Mouse (Mus musculus) heart, embryonic 16.5 days (tissue): Measurements from ENCODE around the gene Gm21312. TPM values are rescaled to one million over a fixed set of nuclear protein-coding genes. Genes with fewer than 3 reads are reported as not detected.

Experiments used
- ATAC-seq: fragments of 200-750 bp; cut with Nextera tagmentation; replicated peaks from 2 replicates; pipeline ENCODE4 v1.8.0; 2017; ENCODE audit warnings: moderate number of reproducible peaks; ENCODE audit not compliant: insufficient read depth, low FRiP score; ENCODE audit errors: extremely low read depth
- H3K27ac ChIP-seq: fragments of 300-500 bp; sonication (generic); 2 replicates; pipeline ENCODE4 v1.5.1; 2014; ENCODE audit warnings: mild to moderate bottlenecking, low read length, control low read depth, moderate library complexity
- H3K27me3 ChIP-seq: fragments of 300-500 bp; sonication (generic); 2 replicates; pipeline ENCODE4 v1.6.1; 2014; ENCODE audit warnings: low read length, mixed read lengths; ENCODE audit not compliant: control insufficient read depth, insufficient read depth
- H3K36me3 ChIP-seq: fragments of 300-500 bp; sonication (generic); 2 replicates; pipeline ENCODE4 v1.6.1; 2014; ENCODE audit not compliant: control insufficient read depth, insufficient read depth
- H3K4me1 ChIP-seq: fragments of 300-500 bp; sonication (generic); 2 replicates; pipeline ENCODE4 v1.6.1; 2014; ENCODE audit warnings: low read length, mixed read lengths; ENCODE audit not compliant: control insufficient read depth, insufficient read depth
- H3K4me2 ChIP-seq: fragments of 300-500 bp; sonication (generic); 2 replicates; pipeline ENCODE4 v1.6.1; 2014; ENCODE audit warnings: low read depth, mild to moderate bottlenecking, control low read depth, low read length
- H3K4me3 ChIP-seq: fragments of 300-500 bp; sonication (generic); 2 replicates; pipeline ENCODE4 v1.5.1; 2014; ENCODE audit warnings: mild to moderate bottlenecking, control low read depth, low read length
- H3K9ac ChIP-seq: fragments of 300-500 bp; sonication (generic); 2 replicates; pipeline ENCODE4 v1.6.1; 2014; ENCODE audit warnings: low read length, control low read depth
- H3K9me3 ChIP-seq: fragments of 300-500 bp; sonication (generic); replicated peaks from 2 replicates; pipeline ENCODE4 v1.6.1; 2016; ENCODE audit warnings: low read length; ENCODE audit not compliant: control insufficient read depth
- WGBS: fragments of 180-500 bp; shearing (Covaris S2); extraction: QIAGEN DNeasy Blood & Tissue Kit; methylation state at CpG from one replicate; pipeline ENCODE4 v1.1.7; 2014; 5-methylcytosine and 5-hydroxymethylcytosine counted together
- polyA plus RNA-seq: library from polyadenylated mRNA; unstranded; fragments of >200 nt; fragmentation: Nextera tagmentation; extraction: Ambion mirVana; gene quantifications from 2 replicates; pipeline ENCODE4 v1.2.1, GENCODE M21; 2015

Gm21312 gene
- polyA plus RNA-seq, 1 experiment from 2014 or later, result not detected

DNA sequence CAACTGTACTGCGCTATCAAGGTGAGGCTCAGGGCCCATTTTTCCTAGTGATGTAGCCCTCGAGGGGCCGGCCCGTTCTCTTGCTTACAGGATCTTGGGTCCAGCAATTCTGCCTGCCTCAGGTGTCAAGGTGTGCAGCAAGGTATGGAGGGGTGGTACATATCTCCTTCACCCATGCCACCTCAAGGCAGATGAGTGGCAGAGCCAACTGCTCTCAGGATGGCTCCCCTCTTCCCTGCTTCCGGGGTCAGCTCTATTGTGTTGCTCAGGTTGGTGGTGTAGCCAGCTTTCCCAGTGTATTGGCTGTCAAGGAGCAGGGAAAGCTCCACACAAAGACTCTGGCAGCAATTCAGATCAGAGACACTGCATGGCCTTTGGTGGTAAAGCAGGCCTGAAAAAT, 37.7 kb downstream of the Gm21312 start:
- Histone ChIP-seq H3K9me3 (no peaks in the 10 kb centered on the region), H3K36me3 (no peaks in the 10 kb centered on the region), H3K27ac (no peak overlapping the region), H3K4me3 (no peak overlapping the region), H3K4me2 (no peak overlapping the region), H3K9ac (no peak overlapping the region), H3K27me3 (no peaks in the 10 kb centered on the region), H3K4me1 (no peaks in the 10 kb centered on the region)
- 83% methylated on average over 5 of the region's 5 CpGs for WGBS
- ATAC-seq, result no peak

DNA sequence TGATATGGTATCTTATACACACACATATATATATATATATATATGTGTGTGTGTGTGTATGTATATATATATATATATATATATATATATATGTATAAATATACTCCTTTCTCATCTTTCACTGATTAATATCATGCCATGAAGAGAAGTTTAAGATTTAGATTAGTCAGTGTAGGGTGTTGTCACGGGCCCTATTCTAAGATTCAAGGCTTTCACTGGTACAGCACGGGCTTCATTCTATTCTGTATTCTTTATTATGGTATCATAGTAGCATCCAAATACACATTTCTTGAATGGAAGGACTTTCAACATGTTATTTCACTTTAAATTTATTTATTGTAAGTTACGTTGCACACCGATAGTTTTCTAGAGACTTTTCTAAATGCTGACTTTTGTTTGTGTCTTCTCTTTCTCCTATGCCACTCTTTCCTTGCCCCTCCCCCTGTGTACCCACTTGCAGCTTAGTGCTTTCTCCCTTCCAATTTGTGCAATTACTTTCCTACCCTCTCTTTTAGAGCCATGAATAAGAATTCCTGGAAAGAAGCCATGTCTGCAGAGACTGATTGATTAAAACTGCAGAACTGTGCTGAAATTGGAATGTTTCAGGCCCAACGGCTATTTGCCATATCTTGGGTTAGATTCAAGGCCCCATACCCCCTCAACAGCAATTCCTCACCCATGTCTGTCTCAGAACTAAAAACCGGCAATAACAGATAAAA, 43.6 kb downstream of the Gm21312 start:
- 76% methylated on average over 6 of the region's 6 CpGs for WGBS
- H3K9me3 ChIP-seq, result no peaks in the 10 kb centered on the region
- ATAC-seq, result no peak

More for the DNA sequence above, 43.6 kb downstream of the Gm21312 start:
- no peak overlapping the region for H3K27ac ChIP-seq
- no peak overlapping the region for H3K4me2 ChIP-seq
- H3K4me3 ChIP-seq, result no peak overlapping the region
- no peaks in the 10 kb centered on the region for H3K27me3 ChIP-seq
- H3K4me1 ChIP-seq, result no peaks in the 10 kb centered on the region
- H3K9ac ChIP-seq, result no peak overlapping the region
- no peaks in the 10 kb centered on the region for H3K36me3 ChIP-seq

Other genes with a start within 250 kb of the Gm21312 start
- not detected in 2 replicates for gene Gm21293, start 34.0 kb upstream of the Gm21312 start, polyA plus RNA-seq
- gene Gm6763, start 25.5 kb upstream of the Gm21312 start, polyA plus RNA-seq, result not detected in 2 replicates
- gene Gm8764, start 17.0 kb upstream of the Gm21312 start, polyA plus RNA-seq, result not detected in 2 replicates
- gene Gm21304, start 8.5 kb upstream of the Gm21312 start, polyA plus RNA-seq, result not detected in 2 replicates
- not detected in 2 replicates for gene Gm20765, start 8.5 kb downstream of the Gm21312 start, polyA plus RNA-seq
- gene Gm4340, start 17.0 kb downstream of the Gm21312 start, polyA plus RNA-seq, result not detected in 2 replicates